Mouse (Mus musculus): Measurements from ENCODE around the gene Rbfox3.

Rbfox3 gene

DNA sequence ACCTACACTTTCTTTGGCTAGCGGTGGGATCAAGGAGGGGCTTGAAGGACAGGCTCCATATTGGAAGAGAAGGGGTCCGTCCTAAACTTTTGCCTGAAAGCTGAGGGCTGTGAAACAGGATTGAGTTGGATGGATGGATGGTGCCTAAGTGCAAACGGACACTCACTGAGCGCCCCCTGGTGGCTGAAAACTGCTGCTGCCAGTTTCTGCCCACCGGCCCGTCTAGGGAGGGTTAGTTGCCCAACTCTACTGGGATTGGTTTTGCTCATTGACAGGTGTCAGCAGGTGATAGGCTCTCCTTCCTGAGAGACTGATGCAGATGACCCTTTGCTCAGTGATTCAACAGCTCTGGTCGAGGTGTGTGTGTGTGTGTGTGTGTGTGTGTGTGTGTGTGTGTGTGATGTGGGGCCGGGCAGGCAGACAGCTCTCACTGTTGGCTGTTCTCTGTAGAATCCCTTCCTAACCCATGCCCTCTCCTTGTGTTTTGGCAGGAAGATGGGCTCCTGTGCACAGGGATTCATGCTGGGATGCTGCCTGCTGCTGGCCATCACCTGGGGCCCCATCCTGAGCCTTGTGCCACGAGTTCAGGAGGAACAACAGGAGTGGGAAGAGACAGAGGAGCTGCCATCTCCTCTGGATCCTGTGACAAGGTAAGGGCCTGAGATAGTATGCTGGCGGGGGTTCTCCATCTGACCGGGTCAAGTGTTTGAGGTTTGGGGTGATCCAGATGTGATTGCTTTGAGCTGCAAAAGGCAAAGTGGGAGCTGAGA lies 468.0 kb downstream of the Rbfox3 start:
- peak; percentile 77 for DNase-seq (ENCODE audit: low read depth, low spot score)

DNA sequence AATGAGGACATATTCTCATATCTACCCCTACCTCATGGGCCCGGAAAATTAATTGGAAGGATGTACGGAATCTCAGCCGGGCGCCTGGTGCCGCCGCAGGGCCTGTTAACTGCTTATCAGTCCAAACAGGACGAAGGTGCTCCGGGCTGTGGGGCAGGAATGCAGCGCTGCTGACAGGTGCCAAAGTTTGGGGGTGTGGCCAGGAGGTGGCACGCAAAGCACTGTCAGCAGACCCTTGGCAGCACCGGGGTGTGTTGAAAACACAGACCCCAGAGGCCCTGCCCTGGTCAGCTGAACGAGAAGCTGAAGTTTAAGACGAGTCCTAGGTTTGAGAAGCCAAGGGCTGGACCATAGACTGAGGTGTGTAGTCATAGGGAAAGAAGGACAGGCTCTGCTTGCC lies 468.7 kb downstream of the Rbfox3 start:
- DNase-seq (ENCODE audit: low read depth, low spot score), result no peak

Measured in 3T3-L1 (cell line).